Comparison of ENCODE assay signal across 8 mouse cellular contexts in genomic region chr9:14500916-14501424, GRCm38 (mm10). TPM values are rescaled to one million over a fixed set of nuclear protein-coding genes. Genes with fewer than 3 reads are reported as not detected.
DNase-seq lines count a peak whose midpoint lies in the region; ATAC-seq and TF ChIP-seq lines count a peak whose summit lies in the region.

No protein-coding gene starts in this region.

- no peaks in the 10 kb centered on the region for H3K9me3 ChIP-seq in neural tube, embryonic 13.5 days

- H3K4me1 ChIP-seq in neural tube, embryonic 13.5 days (replicated peaks): peaks cover 20% of the 10 kb centered on the region

- peak overlapping the region; percentile 77 for H3K27ac ChIP-seq in left cerebral cortex, adult 2 months
- H3K27ac ChIP-seq in neural tube, embryonic 13.5 days (replicated peaks): peak overlapping the region; percentile 79

- intact Hi-C loops in left cerebral cortex, adult 2 months (cut with DNase I): loop anchor here (2.0 to 5.0 kb wide), 2 partner anchors 120 to 674 kb away; partner anchors contain the start of genes Cep57, Endod1 and Fam76b

- DNase-seq in left cerebral cortex, adult 2 months (ENCODE audit: extremely low spot score in 1 of 2, low spot score in 2 of 2): no peak
- DNase-seq in left cerebral cortex, adult 18-20 months (ENCODE audit: low spot score in 2 of 2): no peak
- peak; percentile 27 for DNase-seq in c-Kit-positive CD71-positive TER-119-positive erythroid progenitor cells, embryonic 14.5 days (ENCODE audit: low spot score)
- peak; percentile 78 for DNase-seq in induced T-regulatory cell, adult 2 months (ENCODE audit: low read depth)
- no peak for DNase-seq in cerebellum, adult 8-10 months
- DNase-seq in right cerebral cortex, adult 2 months (ENCODE audit: low spot score in 2 of 2): no peak
- no peak for DNase-seq in ovary, postnatal 14 days (ENCODE audit: low spot score)

- TF ChIP-seq CTCF in left cerebral cortex, adult 2 months (IDR thresholded peaks at IDR 0.05): no peak

- H3K4me2 ChIP-seq in neural tube, embryonic 13.5 days: peak overlapping the region; percentile 88

- peak overlapping the region; percentile 86 for H3K9ac ChIP-seq in neural tube, embryonic 13.5 days

- peaks cover 39% of the 10 kb centered on the region for H3K36me3 ChIP-seq in neural tube, embryonic 13.5 days

- no peak for ATAC-seq in neural tube, embryonic 13.5 days (ENCODE audit: low read depth)

- 4% methylated on average over 10 of the region's 10 CpGs for WGBS in neural tube, embryonic 13.5 days

- H3K27me3 ChIP-seq in neural tube, embryonic 13.5 days: no peaks in the 10 kb centered on the region

- H3K4me3 ChIP-seq in left cerebral cortex, adult 2 months: peak overlapping the region; percentile 67
- H3K4me3 ChIP-seq in neural tube, embryonic 13.5 days: peak overlapping the region; percentile 73

RNA-seq across cellular contexts. Expression of gene Cwc15, which starts 0.6 kb away (rescaled TPM):
- 10 to 100 TPM; 82.3 to 90.9 TPM for total RNA-seq in left cerebral cortex, adult 2 months (2021)
- 10 to 100 TPM; 81.9 to 84.9 TPM for total RNA-seq in left cerebral cortex, adult 18-20 months (2021)
- polyA plus RNA-seq in neural tube, embryonic 13.5 days (2015; fragmentation: Nextera tagmentation; extraction: Ambion mirVana): 162 and 178 TPM in 2 replicates

RNA-seq across cellular contexts. Expression of gene Kdm4d, which starts 0.7 kb away (rescaled TPM):
- total RNA-seq in left cerebral cortex, adult 2 months (2021): 1 to 10 TPM; 1.7 to 2.3 TPM
- total RNA-seq in left cerebral cortex, adult 18-20 months (2021): 1 to 10 TPM; 1.5 to 1.9 TPM
- polyA plus RNA-seq in neural tube, embryonic 13.5 days (2015; fragmentation: Nextera tagmentation; extraction: Ambion mirVana): 0.32 and 0.64 TPM in 2 replicates

Comparison
In these comparisons a context has a peak if more than half of its experiments do, and no peak if none do; other contexts are left out.
1. DNase-seq: peak in c-Kit-positive CD71-positive TER-119-positive erythroid progenitor cells, embryonic 14.5 days (single experiment) and induced T-regulatory cell, adult 2 months (single experiment); none in left cerebral cortex, adult 2 months (0 of 2), left cerebral cortex, adult 18-20 months (0 of 2), cerebellum, adult 8-10 months (single experiment), right cerebral cortex, adult 2 months (0 of 2) and ovary, postnatal 14 days (single experiment).